Mouse (Mus musculus) cerebellum, postnatal 36 days (tissue): ENCODE measurements at regions not wholly inside any gene's neighbourhood (a gene's known extent, or its start where the extent isn't known, plus 50 kb on each side); places are given as distances from the start of the nearest gene placed in this dataset.

Experiments used
- DNase-seq, 2 experiments: peaks; one replicate each; pipeline ENCODE4 v3.0.0; 2021 to 2022; ENCODE audit warnings: mixed read lengths in 2 of 2

DNA sequence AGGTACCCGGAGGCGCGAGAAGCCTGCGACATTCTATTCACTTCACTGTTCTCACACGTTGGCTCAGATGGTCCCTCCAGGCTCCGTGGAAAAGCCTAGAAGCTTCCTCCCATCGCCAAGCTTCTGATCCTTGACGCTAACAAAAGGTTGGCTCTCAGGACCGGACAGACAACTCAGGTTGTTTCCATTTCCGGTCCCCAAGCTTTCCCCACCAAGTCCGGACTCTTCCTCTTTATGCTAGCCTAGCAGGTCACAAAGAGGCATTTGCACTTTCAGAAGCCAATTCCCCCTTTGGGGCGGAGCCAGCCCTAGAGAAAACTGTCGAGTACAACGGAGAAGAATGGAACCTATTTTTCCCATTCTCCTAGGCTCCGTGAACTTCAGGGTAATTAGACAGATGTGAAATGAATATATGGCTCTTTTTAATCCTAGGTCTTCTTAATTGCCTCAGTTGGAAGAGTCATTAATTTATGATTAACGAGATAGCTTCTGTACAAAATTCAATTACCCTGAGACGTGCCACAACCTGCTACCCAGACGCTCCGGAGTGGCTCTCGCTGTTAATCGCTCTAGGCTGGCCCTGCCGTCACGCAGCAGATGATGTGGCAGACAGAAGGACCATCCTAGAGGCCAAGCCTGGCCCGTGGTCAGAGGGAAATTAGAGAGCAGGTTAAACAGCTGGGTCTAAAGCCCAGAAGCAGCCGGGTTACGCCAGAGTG lies 207.6 kb downstream of the Xxylt1 start:
- DNase-seq = peak in 1 of 2 experiments; percentile 18

DNA sequence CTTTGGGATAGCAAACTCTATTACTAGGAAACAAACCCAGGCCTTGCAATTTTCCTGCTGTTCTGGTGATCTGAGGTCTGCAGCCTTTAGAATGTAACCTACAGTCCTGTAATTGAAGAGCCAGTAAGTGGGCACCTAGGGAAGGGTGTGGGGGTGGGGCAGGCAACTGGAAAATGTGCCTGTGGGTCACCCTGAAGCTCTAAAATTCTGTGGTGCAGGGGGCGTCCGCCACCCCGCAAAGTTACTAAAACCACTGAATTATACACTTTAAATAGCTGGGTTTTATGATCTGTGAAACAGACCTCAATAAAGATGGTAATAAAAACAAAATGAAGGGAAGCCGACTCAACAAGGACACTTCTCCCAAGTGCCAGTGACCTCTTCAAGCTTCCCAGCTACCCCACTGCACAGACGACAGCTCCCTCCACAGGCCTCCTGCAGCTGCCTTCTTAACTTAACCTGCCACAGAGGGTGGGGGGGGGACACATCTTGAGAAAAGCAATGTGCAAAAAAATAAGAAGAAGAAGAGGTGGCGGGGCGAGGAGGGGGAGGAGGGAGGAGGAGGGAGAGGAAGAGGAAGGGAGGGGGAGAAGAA lies 205.9 kb downstream of the Xxylt1 start:
- no peak for DNase-seq

- no peak for DNase-seq
Measured at GRCm38 (mm10) chr16:30878821-30879220, 202.4 kb downstream of the Xxylt1 start.

DNA sequence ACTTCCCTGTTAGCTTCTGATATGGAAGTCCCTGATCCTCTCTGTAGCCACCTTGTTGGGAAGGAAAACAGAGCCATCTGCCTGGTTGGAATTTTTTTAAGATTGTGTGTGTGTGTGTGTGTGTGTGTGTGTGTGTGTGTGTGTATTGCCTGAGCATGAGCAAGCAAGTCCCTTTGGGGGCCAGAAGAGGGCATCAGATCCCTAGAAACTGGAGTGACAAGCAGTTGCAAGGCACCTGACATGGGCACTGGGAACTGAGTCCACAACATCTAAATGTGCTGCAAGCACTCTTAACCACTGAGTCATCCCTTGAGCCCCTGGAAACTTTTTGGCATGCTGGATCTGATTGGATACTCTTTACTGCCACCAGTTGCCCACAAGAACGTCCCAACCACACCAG lies 201.4 kb downstream of the Xxylt1 start:
- no peak for DNase-seq

DNA sequence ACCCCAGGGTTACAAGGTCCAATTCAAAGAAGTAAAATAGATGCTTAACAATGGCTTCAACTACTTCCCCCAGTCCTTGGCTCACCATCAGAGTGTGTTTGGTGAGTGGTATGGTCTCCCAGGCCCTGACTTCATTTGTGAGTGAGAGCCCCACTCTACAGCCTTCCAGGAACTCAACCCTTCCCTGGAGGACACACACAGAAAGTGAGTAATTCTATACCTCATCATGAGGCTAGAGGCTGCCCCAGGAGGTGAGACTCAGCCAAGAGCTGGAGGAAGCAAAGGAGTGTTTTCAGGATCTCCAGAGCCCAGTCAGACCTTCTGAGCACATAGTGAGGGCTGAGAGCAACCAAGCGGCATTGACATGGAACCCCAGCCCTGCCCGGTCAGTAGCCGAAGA lies 200.6 kb downstream of the Xxylt1 start:
- no peak for DNase-seq

GRCm38 (mm10) chr16:30881186-30881585 lies 200.0 kb downstream of the Xxylt1 start:
- DNase-seq = no peak

- DNase-seq = no peak
Measured at GRCm38 (mm10) chr16:30883490-30884188, 197.6 kb downstream of the Xxylt1 start.

GRCm38 (mm10) chr16:30884189-30884551 lies 197.1 kb downstream of the Xxylt1 start:
- DNase-seq = no peak

DNA sequence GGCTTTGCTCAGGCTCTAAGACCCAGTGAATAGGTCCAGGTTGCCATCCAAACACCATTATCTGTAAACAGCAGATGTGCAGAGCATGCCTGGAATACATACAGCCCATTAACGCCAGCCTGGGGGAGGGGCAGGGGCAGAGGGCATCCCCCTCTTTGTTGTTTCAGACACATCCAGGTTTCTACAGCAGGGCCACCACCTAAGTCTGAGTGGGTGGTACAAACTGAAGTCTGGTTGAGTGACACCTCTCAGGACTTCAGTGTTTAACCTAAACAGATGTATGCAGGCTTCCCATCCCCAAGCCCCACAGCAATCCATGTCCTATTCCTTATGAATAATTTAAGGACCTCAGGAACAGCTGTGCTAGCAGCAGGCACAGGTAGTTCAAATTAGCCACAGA lies 194.2 kb downstream of the Xxylt1 start:
- no peak for DNase-seq

DNA sequence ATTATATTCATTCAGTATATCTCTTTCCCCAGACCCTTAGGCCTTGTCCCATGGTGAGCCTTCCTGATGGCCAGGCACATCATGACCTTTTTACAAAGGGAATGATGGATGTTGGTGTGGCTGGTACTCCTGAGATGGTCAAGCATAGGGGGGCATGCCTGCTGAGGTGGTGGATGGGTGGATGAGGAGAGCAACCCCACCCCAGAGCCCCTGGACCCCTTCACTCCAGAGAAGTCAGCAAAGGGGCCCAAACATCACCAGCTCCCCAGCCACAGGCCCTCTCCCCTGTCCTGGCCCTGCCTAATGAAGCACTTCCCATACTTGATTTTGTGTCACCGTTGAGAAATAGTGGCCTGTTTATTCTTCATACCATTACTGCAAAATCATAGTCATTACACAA lies 193.7 kb downstream of the Xxylt1 start:
- no peak for DNase-seq

- no peak for DNase-seq
Measured at GRCm38 (mm10) chr16:30888556-30889323, 192.5 kb downstream of the Xxylt1 start.

DNA sequence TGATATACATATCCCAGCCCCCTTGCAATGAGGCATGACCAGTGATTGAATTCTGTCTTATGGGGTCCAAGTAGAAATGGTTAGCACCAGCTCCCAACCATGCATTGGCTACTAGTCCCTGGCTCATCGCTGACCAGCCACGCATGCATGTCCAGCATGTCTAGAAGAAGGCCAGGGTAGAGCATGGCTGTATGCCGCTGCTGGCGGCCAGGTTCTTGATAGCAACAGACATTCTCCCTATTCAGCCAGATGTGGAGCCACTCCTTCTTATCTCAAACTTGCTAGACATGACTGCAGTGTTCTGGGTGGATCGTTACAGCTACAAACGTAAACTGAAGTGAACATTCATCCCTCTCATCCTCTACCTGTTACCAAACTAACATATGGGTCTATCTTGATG lies 188.6 kb downstream of the Xxylt1 start:
- DNase-seq = no peak

- DNase-seq = no peak
Measured at GRCm38 (mm10) chr16:30894086-30894485, 187.1 kb downstream of the Xxylt1 start.

DNA sequence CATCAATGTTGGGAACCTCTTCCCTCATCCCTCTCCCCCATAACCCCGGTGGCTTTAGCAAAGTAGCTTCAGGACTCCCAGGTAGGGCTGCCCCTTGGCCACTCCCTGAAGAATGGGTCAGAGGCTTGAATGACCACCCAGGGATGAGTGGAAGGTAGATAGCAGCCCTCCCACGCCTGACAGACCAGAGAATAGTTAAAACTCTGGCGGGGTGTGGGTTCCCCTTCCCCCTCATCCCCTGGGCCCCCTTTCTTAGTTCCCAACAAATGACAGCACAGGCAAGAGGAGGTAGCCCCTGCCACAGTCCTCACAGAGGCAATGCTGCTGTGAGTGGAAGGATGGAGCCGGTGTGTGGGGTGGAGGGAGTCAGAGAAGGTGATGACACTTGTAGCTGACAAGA lies 186.2 kb downstream of the Xxylt1 start:
- DNase-seq = no peak

- no peak for DNase-seq
Measured at GRCm38 (mm10) chr16:30897371-30897770, 183.9 kb downstream of the Xxylt1 start.

DNA sequence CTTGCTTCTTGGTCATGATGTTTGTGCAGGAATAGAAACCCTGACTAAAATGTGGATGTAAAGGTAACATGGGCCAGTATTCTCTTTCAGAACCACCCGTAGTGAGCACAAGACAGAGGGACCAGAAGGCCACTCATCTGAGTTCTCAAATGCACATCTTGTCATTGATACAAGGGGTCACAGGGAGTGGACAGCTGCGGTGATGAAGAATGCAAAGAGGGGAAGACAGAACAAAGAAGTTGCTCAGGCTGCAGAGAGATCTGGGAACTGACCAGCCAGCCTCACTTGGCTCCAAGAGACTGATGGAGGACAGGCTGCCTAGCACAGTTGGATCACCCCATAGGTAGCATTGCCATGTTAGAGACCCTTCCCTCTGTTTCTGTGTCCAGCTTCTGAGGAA lies 181.1 kb downstream of the Xxylt1 start:
- DNase-seq = no peak

DNA sequence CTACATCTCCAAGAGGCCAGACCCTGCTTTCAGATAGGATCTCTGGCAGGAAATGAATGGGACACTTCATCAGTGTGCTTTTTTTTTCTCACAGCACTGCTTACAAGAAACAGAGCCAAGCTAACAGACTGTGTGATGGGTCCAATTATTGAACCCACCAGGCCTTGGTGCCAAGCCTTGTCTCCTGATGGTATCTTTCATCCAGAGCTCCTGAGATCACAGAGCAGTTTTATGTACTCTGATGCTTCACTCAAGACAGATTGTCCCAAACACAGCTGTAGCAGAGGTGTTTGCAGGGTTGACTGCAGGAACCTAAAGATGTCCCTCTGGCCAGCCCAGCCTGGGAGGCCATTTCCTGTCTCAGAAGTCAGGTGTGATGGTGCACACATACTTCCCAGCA lies 179.9 kb downstream of the Xxylt1 start:
- no peak for DNase-seq
